In genomic region chr17:3326903-3327279, GRCm38 (mm10) we compare ENCODE assay signal across 8 mouse cellular contexts. TPM values are rescaled to one million over a fixed set of nuclear protein-coding genes. Genes with fewer than 3 reads are reported as not detected.
DNase-seq lines count a peak whose midpoint lies in the region; ATAC-seq and TF ChIP-seq lines count a peak whose summit lies in the region.

No protein-coding gene starts in this region.

- peak; percentile 18 for ATAC-seq in lung, embryonic 14.5 days (ENCODE audit: insufficient read depth)
- ATAC-seq in embryonic facial prominence, embryonic 15.5 days (ENCODE audit: insufficient number of reproducible peaks, low FRiP score, low TSS enrichment, low read depth): no peak
- ATAC-seq in limb, embryonic 13.5 days (ENCODE audit: low FRiP score, low read depth): no peak

- 0 out of 2 replicates have a peak, but pooled peaks have one; percentile 27 for TF ChIP-seq POLR2A in small intestine, adult 2 months (IDR thresholded peaks at IDR 0.05; ENCODE audit: low read depth, low read length)

- no peaks in the 10 kb centered on the region for H3K9me3 ChIP-seq in lung, embryonic 14.5 days (ENCODE audit: low read depth, low read length)
- no peaks in the 10 kb centered on the region for H3K9me3 ChIP-seq in embryonic facial prominence, embryonic 15.5 days (replicated peaks)
- H3K9me3 ChIP-seq in limb, embryonic 13.5 days: no peaks in the 10 kb centered on the region

- no peak for DNase-seq in lung, embryonic 14.5 days
- DNase-seq in lung, postnatal 4 days: no peak
- DNase-seq in adrenal gland, postnatal 4 days (ENCODE audit: low spot score in 2 of 2): no peak
- DNase-seq in layer of hippocampus, adult 11-12 months (ENCODE audit: low spot score): no peak
- no peak for DNase-seq in ovary, postnatal 36 days (ENCODE audit: low spot score)

- H3K27me3 ChIP-seq in lung, embryonic 14.5 days (ENCODE audit: insufficient read depth, low read length): no peaks in the 10 kb centered on the region
- no peaks in the 10 kb centered on the region for H3K27me3 ChIP-seq in embryonic facial prominence, embryonic 15.5 days
- no peaks in the 10 kb centered on the region for H3K27me3 ChIP-seq in limb, embryonic 13.5 days
- H3K27me3 ChIP-seq in small intestine, adult 2 months (ENCODE audit: control insufficient read depth, insufficient read depth, low read length): no peaks in the 10 kb centered on the region

- peak overlapping the region; percentile 64 for H3K9ac ChIP-seq in lung, embryonic 14.5 days
- H3K9ac ChIP-seq in embryonic facial prominence, embryonic 15.5 days: peak overlapping the region; percentile 60
- H3K9ac ChIP-seq in limb, embryonic 13.5 days: peak overlapping the region; percentile 88

- no peaks in the 10 kb centered on the region for H3K36me3 ChIP-seq in lung, embryonic 14.5 days (ENCODE audit: insufficient read depth)
- no peaks in the 10 kb centered on the region for H3K36me3 ChIP-seq in embryonic facial prominence, embryonic 15.5 days
- H3K36me3 ChIP-seq in limb, embryonic 13.5 days: peaks cover 4% of the 10 kb centered on the region; the same call in 1 of the 2 replicates
- no peaks in the 10 kb centered on the region for H3K36me3 ChIP-seq in small intestine, adult 2 months (ENCODE audit: control insufficient read depth, insufficient read depth, low read length)

- peak overlapping the region; percentile 75 for H3K4me3 ChIP-seq in lung, embryonic 14.5 days (ENCODE audit: low read depth, low read length)
- peak overlapping the region; percentile 75 for H3K4me3 ChIP-seq in embryonic facial prominence, embryonic 15.5 days (replicated peaks)
- H3K4me3 ChIP-seq in limb, embryonic 13.5 days: peak overlapping the region; percentile 76
- peak overlapping the region; percentile 74 for H3K4me3 ChIP-seq in small intestine, adult 2 months (ENCODE audit: low read depth, low read length)

- H3K4me2 ChIP-seq in lung, embryonic 14.5 days: peak overlapping the region; percentile 90
- H3K4me2 ChIP-seq in embryonic facial prominence, embryonic 15.5 days (replicated peaks): peak overlapping the region; percentile 78
- peak overlapping the region; percentile 83 for H3K4me2 ChIP-seq in limb, embryonic 13.5 days (replicated peaks)

- peak overlapping the region; percentile 36; the same call in 1 of the 2 replicates for H3K27ac ChIP-seq in lung, embryonic 14.5 days (ENCODE audit: low read depth)
- peak overlapping the region; percentile 82 for H3K27ac ChIP-seq in embryonic facial prominence, embryonic 15.5 days (replicated peaks)
- peak overlapping the region; percentile 70 for H3K27ac ChIP-seq in limb, embryonic 13.5 days
- 0 out of 2 replicates have a peak overlapping the region, but pooled peaks have one; percentile 12 for H3K27ac ChIP-seq in small intestine, adult 2 months (ENCODE audit: insufficient read depth, low read depth, low read length)

- H3K4me1 ChIP-seq in lung, embryonic 14.5 days (ENCODE audit: insufficient read depth): no peaks in the 10 kb centered on the region
- H3K4me1 ChIP-seq in embryonic facial prominence, embryonic 15.5 days: peaks cover 32% of the 10 kb centered on the region
- peaks cover 35% of the 10 kb centered on the region for H3K4me1 ChIP-seq in limb, embryonic 13.5 days
- peaks cover 3% of the 10 kb centered on the region; the same call in 1 of the 2 replicates for H3K4me1 ChIP-seq in small intestine, adult 2 months (ENCODE audit: control insufficient read depth, insufficient read depth, insufficient read length, low read length)

- WGBS in lung, embryonic 14.5 days: 2% methylated on average over 25 of the region's 25 CpGs
- under 1% methylated on average over 25 of the region's 25 CpGs for WGBS in embryonic facial prominence, embryonic 15.5 days
- WGBS in limb, embryonic 13.5 days: under 1% methylated on average over 25 of the region's 25 CpGs
- WGBS in small intestine, adult 2 months: 1% methylated on average over 25 of the region's 25 CpGs

- TF ChIP-seq CTCF in lung, embryonic 14.5 days (IDR thresholded peaks at IDR 0.05; ENCODE audit: low read depth): no peak
- TF ChIP-seq CTCF in small intestine, adult 2 months (IDR thresholded peaks at IDR 0.05; ENCODE audit: extremely low read depth, insufficient read length, insufficient replicate concordance, low read depth, low read length): no peak

RNA-seq across cellular contexts. Expression of gene Tiam2, which starts 0.5 kb away (rescaled TPM):
- polyA plus RNA-seq in lung, embryonic 14.5 days (2014; fragmentation: Nextera tagmentation; extraction: Ambion mirVana): 6.5 and 7.3 TPM in 2 replicates
- 18.2 TPM in 2 replicates for polyA plus RNA-seq in embryonic facial prominence, embryonic 15.5 days (2015; fragmentation: Nextera tagmentation; extraction: Ambion mirVana)
- polyA plus RNA-seq in limb, embryonic 13.5 days (2015; fragmentation: Nextera tagmentation; extraction: Ambion mirVana): 25.7 and 29.3 TPM in 2 replicates
- polyA plus RNA-seq in small intestine, adult 2 months (2012; rRNA removed): 1.5 and 2.7 TPM in 2 replicates
- 10 to 100 TPM; 19.6 to 20.8 TPM for total RNA-seq in adrenal gland, postnatal 4 days (2021)

Comparison
In these comparisons a context has a peak if more than half of its experiments do, and no peak if none do; other contexts are left out.
1. H3K27ac ChIP-seq: peak in every context shown above with its lines; median percentile 82 in embryonic facial prominence, embryonic 15.5 days; 70 in limb, embryonic 13.5 days; 36 in lung, embryonic 14.5 days; 12 in small intestine, adult 2 months.